In the genomic region with DNA sequence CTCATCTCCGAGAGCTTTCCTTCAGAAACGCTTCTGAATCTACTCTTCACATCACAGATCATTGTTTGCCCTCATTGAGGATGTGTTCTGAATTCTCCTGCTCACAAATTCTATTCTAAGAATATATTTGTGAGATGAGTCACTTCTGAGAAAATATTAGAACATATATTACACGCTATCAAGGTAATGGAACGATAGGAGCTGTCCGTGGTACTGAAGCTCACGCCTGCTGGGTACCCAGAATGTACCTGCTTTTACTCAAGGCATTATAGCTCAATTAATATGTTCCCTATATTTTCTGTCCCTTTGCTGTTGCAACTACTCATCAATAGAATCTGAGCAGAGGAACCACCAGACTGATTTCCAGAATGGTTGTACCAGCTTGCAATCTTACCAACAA, we compare ENCODE assay signal across 13 mouse cellular contexts.
DNase-seq lines count a peak whose midpoint lies in the region; ATAC-seq and TF ChIP-seq lines count a peak whose summit lies in the region.
"Had no signal": no experiment of that assay in that cellular context is flagged by ENCODE, and none has a peak within 500 bp of the region (broad histone marks: within the 10 kb centered on the region; RNA-seq: fewer than 3 reads in every experiment).

No protein-coding gene starts in this region.

- TF ChIP-seq CTCF in intestine, postnatal 0 days (IDR thresholded peaks at IDR 0.05; ENCODE audit: low read depth), result no peak

- H3K4me2 ChIP-seq in intestine, embryonic 14.5 days (ENCODE audit: low read length), result no peak overlapping the region
- no peak overlapping the region for H3K4me2 ChIP-seq in intestine, postnatal 0 days (replicated peaks; ENCODE audit: low read depth)
- H3K4me2 ChIP-seq: heart, embryonic 15.5 days; midbrain, embryonic 12.5 days had no signal

- H3K4me1 ChIP-seq in intestine, embryonic 14.5 days (replicated peaks; ENCODE audit: control insufficient read depth, insufficient read depth, low read length), result no peaks in the 10 kb centered on the region
- H3K4me1 ChIP-seq in intestine, postnatal 0 days (replicated peaks; ENCODE audit: control insufficient read depth, insufficient read depth, low read length), result no peaks in the 10 kb centered on the region
- H3K4me1 ChIP-seq: heart, embryonic 15.5 days; midbrain, embryonic 12.5 days had no signal

- H3K27me3 ChIP-seq in intestine, embryonic 14.5 days (replicated peaks; ENCODE audit: control insufficient read depth, insufficient read depth, low read length), result no peaks in the 10 kb centered on the region
- no peaks in the 10 kb centered on the region for H3K27me3 ChIP-seq in intestine, postnatal 0 days (replicated peaks; ENCODE audit: control insufficient read depth, insufficient read depth, low read length)
- H3K27me3 ChIP-seq: heart, embryonic 15.5 days; midbrain, embryonic 12.5 days had no signal

- no peak for ATAC-seq in intestine, embryonic 14.5 days (replicated peaks; ENCODE audit: low FRiP score, low TSS enrichment, low read depth)
- ATAC-seq in intestine, postnatal 0 days, result no peak
- ATAC-seq: Patski had no signal

- no peak overlapping the region for H3K9ac ChIP-seq in intestine, embryonic 14.5 days (ENCODE audit: low read length)
- H3K9ac ChIP-seq in intestine, postnatal 0 days (ENCODE audit: low read depth, low read length), result no peak overlapping the region
- H3K9ac ChIP-seq: heart, embryonic 15.5 days; midbrain, embryonic 12.5 days had no signal

- H3K9me3 ChIP-seq in intestine, embryonic 14.5 days (ENCODE audit: control insufficient read depth, low read length), result no peaks in the 10 kb centered on the region
- H3K9me3 ChIP-seq in intestine, postnatal 0 days (ENCODE audit: control insufficient read depth), result no peaks in the 10 kb centered on the region
- H3K9me3 ChIP-seq: heart, embryonic 15.5 days; midbrain, embryonic 12.5 days had no signal

- WGBS in intestine, embryonic 14.5 days, result 49% methylated on average over 6 of the region's 6 CpGs
- WGBS in intestine, postnatal 0 days, result 59% methylated on average over 6 of the region's 6 CpGs

- peak; percentile 69 for DNase-seq in intestine, embryonic 14.5 days (ENCODE audit: low spot score)
- peak; percentile 10 for DNase-seq in thymus, postnatal 4 days
- DNase-seq in thymus, adult 18-20 months, result no peak
- DNase-seq in embryo, embryonic 10.5 days (ENCODE audit: low spot score), result peak; percentile 56
- peak; percentile 35 for DNase-seq in retina, postnatal 1 day
- no peak for DNase-seq in layer of hippocampus, postnatal 14 days (ENCODE audit: low spot score in 2 of 2)
- no peak for DNase-seq in right cerebral cortex, adult 18-20 months
- DNase-seq: cerebellum, adult 9-11 months; thymus, postnatal 14 days had no signal

- no peaks in the 10 kb centered on the region for H3K36me3 ChIP-seq in intestine, embryonic 14.5 days (ENCODE audit: control insufficient read depth, insufficient read depth, low read length)
- no peaks in the 10 kb centered on the region for H3K36me3 ChIP-seq in intestine, postnatal 0 days (ENCODE audit: control insufficient read depth, insufficient read depth)
- H3K36me3 ChIP-seq: heart, embryonic 15.5 days; midbrain, embryonic 12.5 days had no signal

- no peak overlapping the region for H3K4me3 ChIP-seq in intestine, embryonic 14.5 days (ENCODE audit: low read depth, low read length)
- no peak overlapping the region for H3K4me3 ChIP-seq in intestine, postnatal 0 days (ENCODE audit: low read depth, low read length)
- H3K4me3 ChIP-seq: heart, embryonic 15.5 days; midbrain, embryonic 12.5 days had no signal

- no peak overlapping the region for H3K27ac ChIP-seq in intestine, embryonic 14.5 days (ENCODE audit: low read depth)
- H3K27ac ChIP-seq in intestine, postnatal 0 days (ENCODE audit: low read depth, low read length), result no peak overlapping the region
- H3K27ac ChIP-seq: heart, embryonic 15.5 days; midbrain, embryonic 12.5 days had no signal

Comparison
In these comparisons a context has a peak if more than half of its experiments do, and no peak if none do; other contexts are left out.
1. DNase-seq: peak in intestine, embryonic 14.5 days (single experiment), thymus, postnatal 4 days (single experiment), embryo, embryonic 10.5 days (single experiment) and retina, postnatal 1 day (single experiment); none in thymus, adult 18-20 months (0 of 2), layer of hippocampus, postnatal 14 days (0 of 2) and right cerebral cortex, adult 18-20 months (single experiment).